Mouse (Mus musculus) 3134 (cell line): Measurements from ENCODE around the gene Mapk11.

Experiments
- DNase-seq: peaks from one replicate; pipeline ENCODE4 v3.0.0-alpha.2; 2011; ENCODE audit warnings: low spot score; ENCODE audit not compliant: insufficient read length; ENCODE audit errors: extremely low read depth

Gene Mapk11

DNA sequence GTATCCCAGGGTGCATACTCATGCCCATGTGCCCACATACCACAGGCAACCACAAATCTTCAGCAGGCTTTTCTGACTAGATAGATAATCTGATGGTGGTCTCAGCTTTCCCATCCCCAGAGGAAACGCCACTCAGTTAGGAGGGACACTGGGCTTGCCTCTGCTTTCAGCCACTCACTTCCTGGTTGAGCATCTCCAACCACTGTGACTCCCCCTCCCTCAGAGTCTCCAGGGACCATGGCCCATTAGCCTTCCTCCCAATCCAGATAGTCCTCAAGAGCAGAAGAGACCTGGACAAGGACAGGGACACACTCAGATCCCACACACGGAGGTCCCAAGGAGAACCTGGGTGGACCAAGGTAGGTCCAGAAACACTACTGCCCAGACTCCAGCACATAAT lies 6.3 kb downstream of the Mapk11 start:
- no peak for DNase-seq

GRCm38 (mm10) chr15:89141905-89142304 lies 7.5 kb downstream of the Mapk11 start:
- no peak for DNase-seq

- no peak for DNase-seq
These were observed 8.0 kb downstream of the Mapk11 start for GRCm38 (mm10) chr15:89141443-89141842.

DNA sequence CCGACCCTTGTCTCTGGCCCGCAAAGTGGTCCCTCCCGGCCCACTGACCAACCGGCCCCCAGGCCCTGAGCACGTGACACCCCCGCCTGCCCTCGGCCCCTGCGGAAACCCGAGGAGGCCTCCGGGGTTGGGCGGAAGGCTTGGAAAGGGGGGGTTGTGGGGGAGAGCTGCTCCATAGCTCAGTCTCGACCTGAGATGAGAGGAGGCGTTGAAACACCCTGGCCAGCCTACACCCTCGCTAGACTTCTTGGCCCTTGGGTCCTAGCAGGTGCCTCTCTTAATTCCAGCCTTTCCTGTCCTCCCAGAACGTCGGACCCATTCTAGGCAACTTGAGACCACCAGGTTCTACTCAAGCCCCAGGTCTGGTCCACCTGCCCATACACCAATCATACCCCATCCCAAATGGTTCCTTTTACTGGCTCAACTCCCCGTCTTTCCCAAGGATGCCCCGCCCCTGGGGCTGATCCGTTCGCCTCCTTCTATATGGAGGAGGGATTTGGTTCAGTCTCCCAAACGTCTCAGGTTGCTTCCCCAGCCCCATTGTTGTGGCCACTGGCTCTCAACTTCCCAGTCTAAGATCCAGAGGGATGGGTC lies 8.7 kb downstream of the Mapk11 start, which contains the start of gene Mapk12:
Gene Mapk12, minus strand, starts transcription at position 45 of the 594 bp plus-strand sequence.
- peak; percentile 51 for DNase-seq

- peak; percentile 54 for DNase-seq
These were observed 9.3 kb downstream of the Mapk11 start for GRCm38 (mm10) chr15:89140048-89140658.

DNA sequence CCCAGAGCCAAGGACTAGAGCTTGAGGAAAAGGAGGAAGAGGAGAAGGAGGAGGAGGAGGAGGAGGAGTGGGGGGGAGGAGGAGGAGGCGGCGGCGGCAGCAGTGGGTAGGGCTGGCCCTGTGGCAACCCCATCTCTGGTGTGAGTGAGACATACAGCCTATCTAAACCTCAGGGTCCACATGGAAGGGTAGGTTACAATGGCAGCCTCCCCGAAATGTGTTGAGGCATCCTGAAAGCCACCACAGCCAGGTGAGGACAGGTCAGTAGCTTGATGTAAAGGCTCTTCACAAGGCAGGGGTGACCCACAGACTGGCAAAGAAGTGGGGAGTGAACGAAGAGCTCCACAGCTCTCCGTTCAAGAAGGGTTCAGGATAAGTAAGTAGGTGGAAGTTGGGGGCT lies 10.9 kb downstream of the Mapk11 start:
- DNase-seq: no peak

DNA sequence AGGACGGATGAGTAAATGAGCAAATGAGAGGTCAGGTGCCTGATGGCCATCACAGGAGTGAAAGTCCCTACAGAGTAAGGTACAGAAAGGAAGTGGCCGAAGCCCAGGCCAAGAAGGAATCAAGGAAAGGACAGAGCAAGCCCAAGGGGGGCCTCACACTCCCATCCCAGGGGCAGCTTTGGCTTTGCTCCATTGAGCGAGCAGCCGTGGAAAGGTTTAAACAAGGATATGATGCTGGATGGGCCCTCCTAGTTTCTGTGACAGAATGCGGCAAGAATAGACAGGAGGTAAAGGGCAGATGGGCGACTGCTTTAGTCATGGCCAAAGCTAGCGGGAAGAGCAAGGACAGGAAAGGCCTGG lies 11.4 kb downstream of the Mapk11 start:
- DNase-seq: no peak

DNA sequence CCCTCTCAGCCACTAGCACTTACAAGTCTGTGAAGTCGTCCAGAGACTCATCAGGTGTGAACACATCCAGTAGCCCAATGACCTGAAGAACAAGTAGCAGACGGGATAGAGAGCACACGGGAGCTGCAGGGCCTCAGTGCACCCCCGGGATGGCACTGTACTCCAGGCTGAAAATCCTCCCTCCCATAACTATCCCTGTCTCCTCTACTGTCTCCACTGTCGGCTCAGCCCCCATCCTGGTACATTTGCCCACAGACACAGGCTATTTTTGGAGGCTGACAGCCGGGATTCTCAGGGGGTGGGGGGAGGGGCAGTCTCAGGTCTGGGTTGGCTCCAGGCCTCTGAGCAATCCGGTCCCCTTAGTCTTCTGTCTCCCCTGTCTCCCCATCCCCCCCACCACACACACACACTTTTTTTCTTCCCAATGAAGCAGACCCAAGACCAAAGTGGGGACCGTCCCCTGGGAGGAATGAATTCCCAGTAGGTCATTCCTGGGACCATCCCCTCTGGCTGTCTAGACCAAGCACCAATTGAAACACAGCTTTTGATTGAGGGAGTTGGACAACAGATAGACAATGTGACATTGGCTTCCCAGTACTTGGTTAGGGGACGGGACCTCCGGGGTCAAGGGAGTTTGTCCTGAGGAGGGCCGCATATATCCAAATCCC lies 11.9 kb downstream of the Mapk11 start:
- no peak for DNase-seq

- DNase-seq: no peak
These were observed 12.8 kb downstream of the Mapk11 start for GRCm38 (mm10) chr15:89136461-89137155.

- no peak for DNase-seq
These were observed 18.1 kb downstream of the Mapk11 start for GRCm38 (mm10) chr15:89131316-89131715.

DNA sequence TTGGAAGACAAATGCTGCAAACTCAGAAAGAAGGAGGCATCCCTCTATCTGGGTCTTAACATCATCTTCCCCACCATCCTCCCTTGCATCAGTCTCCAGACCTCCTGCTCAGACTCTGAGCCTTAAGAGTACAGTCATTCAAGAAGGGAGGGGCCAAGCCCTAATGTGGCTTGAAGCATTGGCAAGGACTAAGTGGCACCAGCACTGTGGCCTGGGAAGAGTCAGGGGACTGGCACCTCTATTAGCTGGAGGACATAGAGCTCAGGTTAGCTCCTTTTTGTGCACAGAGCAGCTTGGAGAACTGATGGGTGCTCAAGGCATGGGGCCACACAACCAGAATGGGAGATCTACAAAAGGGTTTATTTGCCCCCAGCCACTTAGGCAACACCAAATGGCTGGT lies 19.2 kb downstream of the Mapk11 start:
- DNase-seq: no peak

DNA sequence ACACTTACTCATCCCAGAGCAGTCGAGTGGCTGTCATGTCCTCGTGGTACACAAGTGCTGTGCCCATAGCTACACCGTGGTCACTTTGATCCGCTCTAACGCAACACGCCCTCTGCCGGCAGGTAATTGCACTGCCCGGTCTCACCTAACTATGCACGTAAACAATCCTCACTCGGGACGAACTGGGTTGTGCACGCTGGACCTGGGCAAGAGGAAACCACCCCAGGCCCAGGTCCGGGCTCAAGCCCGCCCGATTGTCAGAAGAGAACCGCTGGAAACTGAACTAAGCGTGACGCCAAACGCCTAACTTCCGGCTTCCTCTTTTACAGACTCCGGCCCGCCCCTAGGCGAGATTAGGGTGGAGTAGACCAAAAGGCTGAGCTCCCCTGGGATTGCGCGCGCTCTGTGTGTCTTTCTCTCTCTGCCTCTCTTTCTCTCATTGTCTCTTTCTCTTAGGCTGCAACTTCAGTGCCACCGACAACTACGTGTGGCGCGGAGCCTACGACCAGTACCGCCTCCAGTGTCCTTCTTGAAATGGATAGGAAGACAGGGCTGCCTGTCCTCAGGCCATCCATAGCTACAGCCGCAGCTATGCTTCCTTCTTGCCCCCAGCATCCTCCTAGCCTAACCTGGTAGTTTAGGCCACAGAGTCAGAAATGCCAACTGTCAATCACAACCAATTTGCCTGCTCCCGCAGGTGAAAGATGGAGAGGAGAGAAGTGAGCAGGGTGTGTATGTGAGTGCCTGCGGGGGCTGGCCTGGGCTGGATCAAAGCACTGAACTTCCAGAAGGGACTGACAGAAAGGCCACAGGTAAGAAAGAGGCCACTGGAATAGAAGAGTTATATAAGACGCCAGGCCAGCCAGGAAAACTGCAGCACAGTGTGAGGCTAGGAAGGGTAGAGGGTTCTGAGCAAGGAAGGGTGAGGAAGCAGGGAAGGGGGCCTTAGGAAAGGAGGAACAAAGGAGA lies 20.8 kb downstream of the Mapk11 start, which contains the start of gene Hdac10:
Gene Hdac10, minus strand, starts transcription at position 319 of the 969 bp plus-strand sequence.
- DNase-seq: peak; percentile 87

DNA sequence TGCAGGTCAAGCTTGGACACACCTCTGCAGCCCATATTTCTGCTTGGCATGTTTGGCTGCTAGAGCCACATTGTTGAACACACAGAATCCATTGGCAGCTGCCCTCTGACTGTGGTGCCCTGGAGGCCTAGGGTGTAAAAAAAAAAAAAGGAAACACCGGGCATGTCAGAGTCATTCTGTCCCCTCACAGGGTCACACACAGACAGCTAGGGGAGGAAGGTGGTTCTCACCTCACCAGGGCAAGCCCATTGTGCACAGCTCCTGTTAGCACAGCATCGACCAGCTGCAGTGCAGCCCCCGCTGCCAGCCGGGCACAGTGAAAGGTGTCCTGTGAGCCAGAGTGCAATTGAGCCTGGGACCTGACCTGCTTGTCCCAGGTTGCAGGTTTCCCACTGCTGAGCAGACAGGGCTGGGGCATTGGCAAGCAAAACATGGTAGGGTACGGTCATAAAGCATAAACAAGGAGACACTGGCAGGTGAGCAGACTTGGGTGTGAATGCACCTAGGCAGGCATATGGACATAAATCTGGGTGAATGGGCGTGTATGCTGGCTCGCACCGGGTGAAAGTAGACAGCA lies 22.0 kb downstream of the Mapk11 start:
- no peak for DNase-seq

DNA sequence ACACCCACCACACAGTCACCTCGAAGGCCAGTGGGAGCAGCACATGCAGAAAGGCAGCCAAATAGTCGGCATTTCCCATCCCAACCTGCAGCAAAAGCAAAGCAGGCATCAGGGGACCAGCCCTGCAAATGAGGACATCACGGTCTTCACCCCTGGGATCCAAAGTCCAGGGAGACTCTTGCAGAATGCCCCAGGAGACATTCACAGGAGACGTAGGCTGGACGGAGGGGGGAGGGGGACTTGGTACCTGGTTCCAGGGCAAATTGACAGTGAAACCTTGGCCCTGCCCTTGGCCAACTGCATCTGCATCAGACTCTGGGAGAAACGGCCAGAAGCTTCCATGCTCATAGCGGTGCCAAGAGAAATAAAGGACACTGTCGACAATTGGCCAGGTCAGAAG lies 22.8 kb downstream of the Mapk11 start:
- no peak for DNase-seq

DNA sequence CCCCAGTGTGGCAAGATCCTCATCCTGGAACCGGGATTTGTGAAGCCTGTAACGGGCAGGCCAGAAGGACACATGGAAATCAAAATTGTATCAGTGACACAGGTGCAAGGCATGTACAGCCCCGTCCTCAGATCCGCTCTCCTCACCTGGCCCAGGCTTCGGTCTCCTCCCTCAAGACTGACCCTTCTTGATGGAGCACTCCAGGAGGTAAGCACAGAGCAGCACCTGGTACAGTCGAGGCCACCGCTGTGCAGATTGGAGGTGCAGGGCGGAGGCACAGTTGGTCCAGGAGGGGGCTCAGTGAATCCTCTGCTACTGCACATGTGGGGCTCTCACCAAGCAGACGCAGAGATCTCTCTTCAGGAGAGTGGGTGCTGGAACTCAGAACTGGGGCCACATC lies 24.1 kb downstream of the Mapk11 start:
- no peak for DNase-seq

GRCm38 (mm10) chr15:89124312-89124711 lies 25.1 kb downstream of the Mapk11 start:
- no peak for DNase-seq

GRCm38 (mm10) chr15:89123595-89123994 lies 25.8 kb downstream of the Mapk11 start:
- no peak for DNase-seq

- peak; percentile 87 for DNase-seq
These were observed 26.6 kb downstream of the Mapk11 start, which contains the start of gene Tubgcp6 for GRCm38 (mm10) chr15:89122649-89123366. Gene Tubgcp6 (minus strand): TSS chr15:89123112.

GRCm38 (mm10) chr15:89118007-89118406 lies 31.4 kb downstream of the Mapk11 start:
- DNase-seq: no peak
